Mouse (Mus musculus) heart, adult 8-10 months (tissue): Measurements from ENCODE around the gene Gm21992. TPM values are rescaled to one million over a fixed set of nuclear protein-coding genes. Genes with fewer than 3 reads are reported as not detected.
"Not testable (repeated sequence)": the region's sequence is repeated elsewhere in the genome, so short reads cannot be mapped to it uniquely, and the experiment has no call there.

Experiments used
- DNase-seq: peaks from one replicate; pipeline ENCODE4 v3.0.0; 2022; ENCODE audit warnings: low spot score
- total RNA-seq, 4 experiments: library from RNA; stranded (reverse); gene quantifications; 2 replicates each; pipeline ENCODE4 v1.2.4; 2022

Gene Gm21992
- total RNA-seq, 4 experiments from 2014 or later, result 10.8 to 23.0 (median 16.2) TPM

GRCm38 (mm10) chr19:4813015-4813414 is 1.6 kb upstream of the Gm21992 start:
- DNase-seq, result no peak

GRCm38 (mm10) chr19:4812334-4812949 is 1.0 kb upstream of the Gm21992 start:
- not testable (repeated sequence) for DNase-seq

- DNase-seq, result no peak
Observed at GRCm38 (mm10) chr19:4811909-4812242, 464 bp upstream of the Gm21992 start.

- peak; percentile 20 for DNase-seq
Observed at GRCm38 (mm10) chr19:4810746-4811062, 708 bp downstream of the Gm21992 start.

- DNase-seq, result no peak
Observed at GRCm38 (mm10) chr19:4810309-4810708, 1.1 kb downstream of the Gm21992 start.

GRCm38 (mm10) chr19:4803283-4803682 is 8.1 kb downstream of the Gm21992 start:
- DNase-seq, result no peak

- DNase-seq, result no peak
Observed at GRCm38 (mm10) chr19:4802691-4803091, 8.7 kb downstream of the Gm21992 start.

GRCm38 (mm10) chr19:4799083-4799482 is 12.3 kb downstream of the Gm21992 start:
- DNase-seq, result no peak

GRCm38 (mm10) chr19:4797846-4798245 is 13.6 kb downstream of the Gm21992 start:
- no peak for DNase-seq

GRCm38 (mm10) chr19:4795929-4796328 is 15.5 kb downstream of the Gm21992 start:
- no peak for DNase-seq

- DNase-seq, result peak; percentile 100
Observed at GRCm38 (mm10) chr19:4793831-4794422, 17.5 kb downstream of the Gm21992 start, which contains the start of gene Rbm4. TSS of gene Rbm4 (minus strand) at chr19:4793901.

- DNase-seq, result no peak
Observed at GRCm38 (mm10) chr19:4793281-4793830, 18.1 kb downstream of the Gm21992 start.

GRCm38 (mm10) chr19:4786313-4786712 is 25.1 kb downstream of the Gm21992 start:
- no peak for DNase-seq

GRCm38 (mm10) chr19:4785206-4785605 is 26.2 kb downstream of the Gm21992 start:
- DNase-seq, result no peak

GRCm38 (mm10) chr19:4782891-4783290 is 28.5 kb downstream of the Gm21992 start:
- DNase-seq, result no peak

GRCm38 (mm10) chr19:4772785-4773184 is 38.6 kb downstream of the Gm21992 start:
- no peak for DNase-seq

GRCm38 (mm10) chr19:4767507-4768148 is 43.8 kb downstream of the Gm21992 start:
- DNase-seq, result no peak

GRCm38 (mm10) chr19:4762876-4763275 is 48.5 kb downstream of the Gm21992 start:
- DNase-seq, result no peak

- DNase-seq, result not testable (repeated sequence)
Observed at GRCm38 (mm10) chr19:4760544-4760943, 50.9 kb downstream of the Gm21992 start.

- DNase-seq, result no peak
Observed at GRCm38 (mm10) chr19:4756921-4757320, 54.5 kb downstream of the Gm21992 start.

GRCm38 (mm10) chr19:4756193-4756911 is 55.1 kb downstream of the Gm21992 start, which contains the start of gene Rbm4b:
TSS of gene Rbm4b (plus strand) at chr19:4756497.
- DNase-seq, result peak; percentile 93

GRCm38 (mm10) chr19:4755565-4756192 is 55.7 kb downstream of the Gm21992 start:
- DNase-seq, result peak; percentile 90
